Mouse (Mus musculus) testis, postnatal 14 days (tissue): ENCODE measurements around the gene Uhrf1bp1.
"Not testable (repeated sequence)": the region's sequence is repeated elsewhere in the genome, so short reads cannot be mapped to it uniquely, and the experiment has no call there.

Experiments
- DNase-seq: peaks from one replicate; pipeline ENCODE4 v3.0.0; 2021; ENCODE audit warnings: low spot score

Gene Uhrf1bp1

DNA sequence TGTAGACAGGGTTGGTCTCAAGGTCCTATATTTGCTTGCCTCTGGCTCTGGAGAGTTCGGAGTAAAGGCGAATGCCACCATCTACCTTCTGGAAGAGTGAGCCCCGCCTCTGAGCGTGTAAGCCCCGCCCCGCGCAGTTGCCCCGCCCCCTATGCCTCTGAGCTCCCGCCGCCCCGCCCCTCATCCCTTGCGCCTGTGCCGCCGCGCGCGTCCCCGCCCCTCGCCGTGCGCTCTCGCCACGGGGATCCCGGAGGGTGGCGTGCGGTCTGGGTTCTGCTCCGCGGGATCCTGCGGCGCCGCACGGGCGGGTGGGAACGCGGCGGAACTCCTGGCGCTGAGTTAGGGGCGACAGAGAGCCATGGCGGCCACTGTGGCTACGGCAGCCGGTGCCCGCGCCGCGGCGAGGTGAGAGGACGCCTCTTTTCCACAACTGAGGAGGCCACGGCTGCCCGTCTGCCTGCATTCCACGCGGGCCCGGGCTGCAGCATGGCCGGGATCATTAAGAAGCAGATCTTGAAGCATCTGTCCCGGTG lies at the start of gene Uhrf1bp1:
Uhrf1bp1 (plus strand) TSS at position 177 of the 533 bp plus-strand sequence.
- peak; percentile 86 for DNase-seq

DNA sequence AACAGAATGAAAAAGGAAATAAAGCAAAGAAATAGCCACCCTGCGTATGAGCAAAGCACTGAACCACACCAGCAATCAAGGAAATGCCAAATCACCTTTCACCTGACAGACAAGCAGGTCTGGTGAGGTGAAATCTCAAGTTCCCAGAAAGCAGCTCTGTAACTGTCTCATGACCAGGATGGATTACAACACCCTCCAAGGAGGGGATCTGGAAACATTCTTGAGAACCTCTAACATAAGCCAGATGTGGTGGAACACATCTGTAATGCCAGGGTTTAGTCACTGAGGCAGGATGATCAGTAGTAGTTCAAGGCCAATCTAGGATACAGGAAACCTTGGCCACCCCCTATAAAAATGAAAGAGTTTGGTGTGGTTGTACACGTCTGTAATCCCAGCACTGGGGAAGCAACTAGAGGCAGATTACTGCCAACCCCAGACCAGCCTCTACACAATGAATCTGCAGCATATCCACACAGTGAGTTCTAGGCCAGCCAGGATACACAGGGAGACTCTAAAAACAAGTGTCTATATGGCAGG lies 48.6 kb upstream of the Uhrf1bp1 start:
- DNase-seq = no peak

DNA sequence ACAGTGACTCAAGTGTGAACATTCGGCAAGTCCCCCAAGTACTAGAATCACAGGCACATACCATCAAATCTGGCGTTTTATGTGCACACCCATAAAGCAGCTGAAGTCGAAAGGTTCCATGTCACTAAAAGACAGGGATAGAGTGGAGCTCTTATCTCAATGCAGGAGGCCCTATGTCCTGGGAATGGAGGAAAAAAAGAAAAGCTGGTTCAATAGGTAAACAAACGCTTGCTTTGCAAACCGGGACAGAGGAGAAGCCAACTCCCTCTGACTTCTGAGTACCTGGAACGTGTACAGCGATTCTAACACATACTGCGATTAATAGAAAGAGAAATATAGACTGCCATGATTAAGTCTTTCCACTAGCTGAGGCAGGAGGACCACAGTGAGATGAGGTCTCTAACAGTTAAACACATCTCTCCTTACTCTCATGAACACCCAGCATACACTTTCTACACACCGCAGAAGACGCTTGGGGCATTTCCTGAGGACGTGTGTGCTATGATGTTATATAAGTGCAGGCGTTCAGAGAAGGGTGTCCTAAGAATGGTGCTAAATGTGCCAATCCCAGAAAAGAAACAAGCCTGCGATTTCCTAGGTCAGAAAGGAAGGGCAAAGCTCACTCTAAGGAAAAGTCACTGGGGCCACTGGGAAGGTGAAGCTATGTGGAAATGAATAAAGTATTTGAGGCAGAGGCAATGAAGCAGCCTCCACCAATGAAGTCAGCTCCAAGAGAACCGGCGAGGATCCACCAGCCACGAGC lies 45.5 kb upstream of the Uhrf1bp1 start:
- DNase-seq = no peak

DNA sequence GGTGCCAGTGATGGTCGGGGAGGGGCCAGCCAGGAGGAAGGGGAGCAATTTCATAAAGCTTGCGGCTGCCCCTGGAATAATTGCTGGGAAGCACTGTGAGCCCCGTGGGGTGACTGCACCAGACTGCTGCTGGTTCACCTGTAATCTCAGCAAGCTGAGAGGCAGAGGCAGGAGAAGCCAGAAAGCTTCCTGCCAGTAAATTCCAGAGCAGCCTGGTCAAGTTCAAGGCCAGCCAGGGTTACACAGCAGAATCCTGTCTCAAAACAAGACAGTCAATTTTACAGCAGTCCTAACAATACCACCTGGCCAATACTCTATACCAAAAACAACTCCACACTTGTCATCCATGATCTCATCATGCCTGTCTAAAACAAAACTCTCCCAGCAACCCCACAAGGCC lies 44.3 kb upstream of the Uhrf1bp1 start:
- DNase-seq = no peak

DNA sequence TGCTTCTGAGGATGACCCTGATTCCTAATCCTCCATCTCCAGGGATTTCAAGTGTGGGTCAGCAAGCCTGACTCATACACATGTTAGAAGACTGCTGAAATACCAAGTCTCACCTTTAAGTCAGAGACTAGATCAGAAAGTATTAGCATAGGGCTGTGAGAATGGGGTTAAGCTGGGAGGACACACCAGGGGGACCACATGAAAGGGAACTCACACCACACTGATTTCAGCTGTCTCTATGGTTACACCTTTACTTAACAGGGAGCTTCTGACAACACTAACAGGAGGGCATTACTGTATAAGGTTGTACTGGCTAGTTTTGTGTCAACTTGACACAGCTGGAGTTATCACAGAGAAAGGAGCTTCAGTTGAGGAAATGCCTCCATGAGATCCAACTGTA lies 41.6 kb upstream of the Uhrf1bp1 start:
- DNase-seq = no peak

DNA sequence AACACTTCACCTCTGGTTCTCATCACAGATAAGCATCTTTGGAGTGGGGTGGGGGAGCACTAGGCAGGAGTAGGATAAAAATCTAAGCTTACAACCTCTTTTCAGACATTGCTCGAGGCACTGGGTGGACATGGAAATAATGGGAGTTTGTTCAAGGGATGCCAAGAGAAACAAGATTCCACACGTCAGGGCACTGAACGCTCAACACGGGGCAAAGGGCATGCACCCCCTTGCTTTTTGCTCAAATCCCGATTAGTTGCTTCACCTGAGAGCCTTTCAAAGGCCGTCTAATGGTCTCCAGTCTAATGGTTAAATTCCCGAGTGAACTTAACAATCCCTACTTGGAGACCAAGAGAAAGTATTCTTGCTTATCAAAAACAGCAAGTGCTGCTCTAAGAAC lies 37.2 kb upstream of the Uhrf1bp1 start:
- DNase-seq = no peak

DNA sequence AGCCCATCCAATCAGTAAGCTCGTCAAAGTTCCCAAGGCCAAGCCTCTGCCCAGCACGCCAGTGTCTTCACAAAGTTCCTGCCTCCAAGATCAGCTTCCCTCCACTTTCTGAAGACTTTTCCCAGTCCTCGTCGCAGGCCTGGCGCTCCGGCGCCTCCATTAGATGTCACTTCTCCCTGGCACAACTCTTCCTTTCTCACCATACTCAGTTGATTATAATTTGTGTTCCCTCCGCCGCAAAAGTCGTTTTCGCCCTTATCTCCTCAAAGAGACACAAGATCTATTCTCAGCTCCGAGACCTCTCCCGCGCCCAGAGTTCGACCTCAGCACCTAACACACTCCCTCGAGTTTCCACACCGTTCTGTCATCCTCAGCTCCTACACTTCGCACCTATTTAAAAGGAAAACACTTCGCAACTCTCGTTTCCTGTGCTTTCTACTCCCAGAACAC lies 36.7 kb upstream of the Uhrf1bp1 start:
- no peak for DNase-seq

DNA sequence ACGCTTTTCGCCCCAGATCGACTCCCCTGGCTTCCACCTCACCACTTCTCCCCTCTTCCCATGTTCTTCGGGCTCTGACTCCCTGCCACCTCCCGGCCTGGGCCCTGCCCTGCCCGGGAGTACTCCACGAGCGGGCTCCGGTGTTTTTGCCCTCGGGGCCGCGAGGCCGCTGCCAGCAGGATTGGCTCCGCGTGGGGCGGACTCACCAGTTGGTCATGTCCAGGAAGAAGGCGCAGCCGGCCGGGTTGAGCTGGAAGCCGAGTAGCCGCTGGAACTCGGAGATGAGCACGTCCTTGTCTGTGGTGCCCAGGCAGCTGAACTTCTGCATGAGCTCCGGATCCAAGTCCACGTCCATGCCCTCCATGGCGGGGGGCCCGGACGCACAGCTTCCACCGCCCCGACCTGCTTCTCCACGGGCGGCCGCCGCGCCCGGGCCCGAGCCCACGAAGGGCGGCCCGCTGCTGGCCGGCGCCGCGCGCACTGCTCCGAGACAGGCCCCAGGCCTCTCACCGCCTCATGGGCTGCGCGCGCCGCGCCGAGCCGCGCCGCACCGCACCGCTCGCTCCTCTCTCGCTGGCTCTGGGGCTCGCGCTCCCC lies 36.2 kb upstream of the Uhrf1bp1 start:
- DNase-seq = peak; percentile 67

DNA sequence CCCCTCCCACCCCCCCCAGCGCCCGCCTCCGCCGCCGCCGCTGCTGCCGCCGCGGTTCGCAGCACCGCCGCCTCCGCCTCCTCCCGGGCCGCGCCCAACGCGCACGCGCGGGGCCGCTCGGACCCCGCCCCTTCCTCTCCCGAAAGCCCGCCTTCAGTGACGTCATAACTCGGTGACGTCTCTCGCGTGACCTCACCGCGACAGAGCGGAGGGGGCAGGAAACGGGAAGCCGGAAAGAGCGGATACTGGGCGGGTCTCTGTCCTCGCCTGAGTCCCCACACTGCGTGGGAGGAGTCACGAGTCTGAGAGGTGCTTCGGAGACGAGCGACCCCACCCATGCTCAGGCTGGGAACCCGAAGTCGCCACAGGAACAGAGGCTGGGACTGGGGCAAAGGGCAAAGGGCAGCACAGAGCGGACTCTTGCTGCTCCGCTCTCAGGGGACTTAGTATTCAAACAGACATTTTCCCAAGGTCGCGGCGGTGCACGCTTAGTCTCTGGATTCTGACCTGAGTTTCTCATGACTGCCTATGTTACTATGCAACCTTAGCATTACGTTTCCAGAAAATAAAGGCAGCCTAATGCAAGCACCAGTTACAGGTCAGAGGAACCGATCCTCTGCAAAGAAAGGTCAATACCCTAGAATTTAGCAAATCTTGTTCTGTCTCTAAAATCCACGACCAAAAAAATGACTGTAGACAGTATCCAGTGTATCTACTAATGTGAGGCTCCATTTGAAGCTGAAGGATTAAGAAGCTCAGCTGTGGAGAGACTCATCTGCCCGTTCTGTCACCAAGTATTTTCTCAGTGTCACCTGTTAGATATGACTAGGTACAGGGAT lies 35.5 kb upstream of the Uhrf1bp1 start, which contains the start of gene D17Wsu92e:
D17Wsu92e (minus strand) TSS at position 81 of the 839 bp plus-strand sequence.
- peak; percentile 98 for DNase-seq

DNA sequence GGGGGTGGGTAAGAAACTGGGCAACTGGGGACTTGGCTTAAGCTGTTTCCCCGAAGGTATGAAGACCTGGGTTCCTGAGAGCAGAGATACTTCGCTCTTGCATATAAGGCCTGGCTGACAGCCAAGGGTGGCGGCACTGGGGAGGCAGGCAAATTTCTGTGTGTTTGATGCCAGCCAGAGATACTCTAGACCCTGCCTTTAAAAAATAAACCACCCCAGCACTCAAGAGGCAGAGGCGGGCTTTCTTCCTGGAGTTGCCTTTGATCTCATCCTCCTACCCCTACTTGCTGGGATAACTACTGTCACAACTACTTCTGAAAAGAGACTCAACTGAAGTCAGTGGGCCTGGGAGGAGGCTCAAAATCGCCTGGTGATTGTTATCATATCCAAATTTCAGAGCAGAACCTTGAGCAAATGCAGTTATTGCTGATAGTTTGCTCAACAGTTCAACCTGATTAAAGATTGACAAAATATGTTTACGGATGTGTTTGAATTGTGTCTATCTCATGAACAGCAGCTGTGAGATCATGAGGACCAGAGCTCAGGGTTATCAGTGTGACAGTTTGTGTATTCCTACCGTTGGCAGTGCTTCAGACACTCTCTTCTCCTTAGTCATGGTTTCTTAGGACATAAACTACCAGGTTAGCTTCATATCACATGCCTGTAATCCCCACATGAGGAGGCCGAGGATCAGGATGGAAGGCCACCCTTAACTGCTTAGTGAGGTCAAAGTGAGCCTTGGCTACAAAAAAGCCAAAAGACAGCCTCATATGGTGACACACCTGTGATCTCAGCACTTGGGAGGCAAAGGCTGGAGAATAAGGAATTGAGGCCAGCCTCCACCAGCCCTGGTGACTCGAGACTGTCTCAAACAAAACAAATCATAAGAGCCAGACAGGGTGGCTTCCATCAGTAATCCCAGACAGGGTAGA lies 34.6 kb upstream of the Uhrf1bp1 start:
- DNase-seq = no peak

DNA sequence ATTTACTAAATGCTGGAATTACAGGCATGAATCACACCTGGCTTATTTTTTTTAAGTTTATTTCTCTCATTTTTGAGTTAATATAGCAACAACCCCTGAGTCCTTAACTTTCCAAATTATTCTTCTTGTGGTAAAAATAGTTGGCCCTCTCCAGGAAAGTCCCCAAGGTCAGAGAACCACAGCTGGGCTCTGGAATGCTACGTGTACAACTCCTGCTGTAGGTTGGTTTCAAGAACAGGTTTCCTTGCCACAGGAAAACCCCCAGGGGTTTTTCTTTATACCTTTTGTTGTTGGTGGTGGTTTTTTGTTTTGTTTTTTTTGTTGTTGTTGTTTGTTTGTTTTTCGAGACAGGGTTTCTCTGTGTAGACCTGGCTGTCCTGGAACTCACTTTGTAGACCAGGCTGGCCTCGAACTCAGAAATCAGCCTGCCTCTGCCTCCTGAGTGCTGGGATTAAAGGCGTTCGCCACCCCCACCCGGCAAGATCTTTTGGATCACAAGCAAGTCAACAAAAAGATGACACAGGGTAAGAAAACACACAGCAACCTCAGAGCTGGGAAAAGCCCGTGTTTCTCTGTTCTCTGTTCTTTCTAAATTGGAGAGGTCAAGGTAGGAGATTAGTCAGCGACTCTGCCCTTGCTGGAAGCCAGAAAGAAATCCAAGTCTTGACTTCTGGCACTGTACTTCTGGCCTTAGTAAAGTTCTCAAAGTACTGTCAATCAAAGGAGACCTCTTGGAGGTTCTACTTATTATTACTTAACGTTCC lies 32.9 kb upstream of the Uhrf1bp1 start:
- no peak for DNase-seq

DNA sequence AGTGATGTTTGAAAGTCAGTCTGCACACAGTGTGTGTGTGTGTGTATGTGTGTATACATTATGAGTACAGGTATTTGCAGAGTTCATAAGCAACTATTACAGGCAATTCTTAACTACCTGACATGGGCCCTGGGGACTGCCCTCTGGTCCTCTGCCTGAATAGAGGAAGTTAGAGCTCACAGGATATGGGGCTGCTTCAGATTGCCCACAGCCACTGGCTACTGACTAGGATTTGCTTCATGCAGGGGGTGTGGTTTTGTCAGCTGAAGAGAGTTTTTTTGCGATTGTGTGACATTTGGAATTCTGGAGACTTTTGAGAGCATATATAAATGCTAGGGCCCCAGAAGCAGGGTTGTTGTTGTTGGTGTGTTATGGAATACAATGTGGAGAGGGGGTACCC lies 31.3 kb upstream of the Uhrf1bp1 start:
- no peak for DNase-seq

DNA sequence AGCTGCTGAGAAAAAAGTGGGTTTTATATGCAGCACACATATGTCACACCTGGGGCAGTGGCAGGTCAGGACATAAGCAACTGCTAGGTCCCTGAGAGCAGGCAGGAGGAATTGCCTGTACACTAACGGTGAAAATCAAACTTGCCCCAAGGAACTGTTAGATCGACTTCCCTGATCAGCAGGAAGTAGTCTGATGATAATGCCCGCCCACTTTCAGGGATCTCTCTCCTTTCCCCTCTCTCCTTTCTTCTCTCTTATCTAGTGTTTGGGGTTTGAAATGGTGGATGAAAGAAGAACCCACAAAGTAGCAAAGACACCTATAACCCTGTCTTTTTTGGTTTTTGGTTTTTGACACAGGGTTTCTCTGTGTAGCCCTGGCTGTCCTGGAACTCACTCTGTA lies 30.7 kb upstream of the Uhrf1bp1 start:
- no peak for DNase-seq

DNA sequence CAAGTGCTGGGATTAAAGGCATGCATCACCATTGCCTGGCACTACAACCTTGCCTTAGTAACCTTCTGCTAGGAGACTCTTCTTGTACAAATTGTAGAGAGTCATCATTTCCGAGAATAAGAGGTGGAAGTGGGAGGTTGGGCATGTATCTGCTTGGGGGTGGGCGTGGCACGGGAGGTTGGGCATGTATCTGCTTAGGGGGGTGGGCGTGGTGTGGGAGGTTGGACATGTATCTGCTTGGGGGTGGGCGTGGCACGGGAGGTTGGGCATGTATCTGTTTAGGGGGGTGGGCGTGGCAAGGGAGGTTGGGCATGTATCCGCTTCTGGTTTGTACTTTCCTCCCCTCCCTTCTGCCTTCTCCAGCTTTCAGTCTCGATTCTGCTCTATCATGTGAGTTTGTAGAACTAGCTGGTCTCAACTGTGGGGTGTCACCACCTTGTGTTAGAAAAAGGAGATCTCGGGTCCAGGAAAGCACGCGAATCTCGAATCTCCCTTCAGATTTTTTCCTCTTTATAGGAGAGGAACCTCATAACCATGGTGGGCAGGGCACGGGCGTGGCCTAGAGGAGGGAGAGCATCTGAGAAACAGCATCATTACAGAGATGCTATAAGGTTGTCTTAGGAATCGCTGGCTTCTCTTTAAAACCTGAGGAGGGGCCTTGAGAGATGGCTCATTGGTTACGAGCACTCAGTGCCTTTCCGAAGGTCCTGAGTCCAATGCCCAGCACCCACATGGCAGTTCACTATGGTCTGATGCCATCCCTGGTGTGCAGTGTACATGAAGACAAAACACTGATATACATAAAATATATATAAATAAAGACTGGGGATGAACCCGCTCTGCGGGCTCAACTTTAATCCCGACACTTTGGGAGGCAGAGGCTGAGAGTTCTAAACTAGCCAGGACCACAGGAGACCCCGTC lies 30.0 kb upstream of the Uhrf1bp1 start:
- peak; percentile 76 for DNase-seq

DNA sequence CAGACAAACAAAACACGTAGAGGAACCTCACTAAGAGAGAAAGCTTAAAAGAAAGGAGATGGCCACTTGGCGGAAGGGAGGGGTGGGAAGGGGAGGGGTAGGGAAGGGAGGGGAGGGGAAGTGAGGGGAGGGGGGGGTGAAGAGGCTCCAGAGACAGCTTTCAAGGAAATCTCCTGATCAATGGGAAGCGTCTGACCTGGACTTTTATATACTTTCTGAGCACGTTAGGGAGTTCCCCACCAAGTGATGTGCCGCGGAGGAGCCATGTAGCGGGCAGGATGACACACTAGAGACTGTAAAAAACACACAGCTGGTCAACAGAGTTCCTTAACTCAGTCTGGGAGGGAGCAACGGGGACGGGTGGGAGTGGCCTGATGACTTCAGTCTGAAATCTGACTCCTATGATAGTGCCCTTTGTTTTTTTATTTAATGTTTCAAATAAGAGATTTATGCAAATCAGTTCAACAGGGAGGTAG lies 29.3 kb upstream of the Uhrf1bp1 start:
- DNase-seq = peak; percentile 41

DNA sequence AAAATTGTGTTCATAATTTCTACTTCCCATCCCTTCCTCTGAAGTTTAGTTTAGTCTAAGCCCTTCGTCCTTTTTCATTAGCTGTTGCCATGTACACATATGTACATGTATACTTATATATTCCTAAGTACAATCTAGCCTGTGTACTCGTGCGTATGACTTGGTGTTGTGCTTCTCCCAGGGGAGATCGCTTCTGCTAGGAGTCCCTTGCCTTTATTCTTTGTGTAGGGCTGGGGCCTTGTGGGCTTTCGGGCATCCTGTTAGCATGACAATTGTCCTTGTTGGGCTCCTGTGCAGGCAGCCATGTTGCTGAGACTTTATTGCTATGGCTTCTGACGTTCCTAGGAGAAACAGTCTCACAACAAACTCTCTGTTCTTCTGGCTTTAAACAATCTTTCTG lies 28.7 kb upstream of the Uhrf1bp1 start:
- no peak for DNase-seq

DNA sequence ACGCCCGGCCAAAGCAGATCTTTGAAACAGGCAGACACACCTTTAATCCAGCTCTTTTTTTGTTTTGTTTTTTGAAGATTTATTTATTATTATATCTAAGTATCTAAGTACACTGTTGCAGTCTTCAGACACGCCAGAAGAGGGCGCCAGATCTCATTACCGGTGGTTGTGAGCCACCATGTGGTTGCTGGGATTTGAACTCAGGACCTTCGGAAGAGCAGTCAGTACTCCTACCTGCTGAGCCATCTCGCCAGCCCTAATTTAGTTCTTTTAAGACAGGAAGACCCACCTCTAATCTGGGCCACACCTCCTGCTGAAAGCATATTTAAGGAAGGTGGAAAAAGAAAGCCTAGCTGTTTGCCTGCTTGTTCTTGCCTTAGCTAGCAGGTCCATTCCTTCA lies 25.8 kb upstream of the Uhrf1bp1 start:
- no peak for DNase-seq

DNA sequence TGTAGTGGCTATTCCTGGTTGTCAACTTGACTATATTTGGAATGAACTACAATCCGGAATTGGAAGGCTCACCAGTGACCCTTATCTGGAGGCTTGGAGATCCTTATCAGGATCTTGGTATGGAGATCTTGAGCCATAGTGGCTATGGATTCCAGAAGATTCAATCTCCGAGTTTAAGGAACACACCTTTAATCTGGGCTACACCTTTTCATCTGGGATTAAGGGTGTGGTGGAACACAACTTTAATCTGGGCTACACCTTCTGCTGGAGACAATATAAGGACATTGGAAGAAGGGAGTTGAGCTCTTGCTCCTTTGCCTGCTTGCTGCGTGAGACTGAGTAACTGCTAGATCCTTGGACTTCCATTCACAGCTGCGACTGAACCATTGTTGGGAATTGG lies 18.4 kb upstream of the Uhrf1bp1 start, which contains the start of gene Snrpc:
Snrpc (plus strand) TSS at position 301 of the 400 bp plus-strand sequence.
- DNase-seq = not testable (repeated sequence)
